Mouse (Mus musculus) frontal cortex, postnatal 36 days (tissue): ENCODE measurements around the gene Zfp286.

Source experiments
- DNase-seq, 2 experiments: peaks; one replicate each; pipeline ENCODE4 v3.0.0; 2022; ENCODE audit warnings: low spot score in 2 of 2

The Zfp286 gene

DNA sequence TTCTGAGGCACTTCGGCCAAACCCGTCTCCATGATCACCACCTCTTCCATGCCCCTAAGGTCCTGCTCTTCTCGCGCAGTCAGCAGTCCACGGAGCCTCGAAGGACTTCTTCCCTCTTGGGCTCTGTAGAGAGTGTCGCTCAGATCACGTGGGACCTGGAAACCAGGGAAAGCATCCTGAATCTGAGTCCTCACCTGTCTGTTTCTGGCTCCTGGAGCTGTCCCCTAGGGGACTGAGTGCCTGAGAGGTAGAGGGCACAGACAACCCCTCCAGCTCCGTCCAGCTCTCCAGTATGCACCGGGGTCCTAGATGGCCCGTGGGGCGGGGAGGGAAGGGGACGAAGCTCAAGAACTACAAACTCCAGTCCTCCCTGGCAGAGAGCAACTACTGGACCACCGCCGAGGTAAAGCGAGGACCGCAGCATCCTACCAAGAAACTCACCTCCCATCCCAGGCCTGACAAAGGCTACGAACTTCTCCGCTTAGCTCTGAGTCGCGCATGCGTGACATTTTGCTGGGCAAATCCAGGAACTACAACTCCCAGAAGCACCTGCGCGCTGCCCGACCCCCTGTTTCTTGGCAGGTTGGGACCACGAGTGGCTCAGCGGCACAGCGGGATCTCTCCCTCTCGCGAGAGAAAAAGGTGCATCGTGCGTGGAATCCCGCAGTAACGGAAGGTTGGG lies at the start of gene Zfp286:
Gene Zfp286, minus strand, starts transcription at position 528 of the 682 bp plus-strand sequence.
- peak; percentile 88 to 95 for DNase-seq

DNA sequence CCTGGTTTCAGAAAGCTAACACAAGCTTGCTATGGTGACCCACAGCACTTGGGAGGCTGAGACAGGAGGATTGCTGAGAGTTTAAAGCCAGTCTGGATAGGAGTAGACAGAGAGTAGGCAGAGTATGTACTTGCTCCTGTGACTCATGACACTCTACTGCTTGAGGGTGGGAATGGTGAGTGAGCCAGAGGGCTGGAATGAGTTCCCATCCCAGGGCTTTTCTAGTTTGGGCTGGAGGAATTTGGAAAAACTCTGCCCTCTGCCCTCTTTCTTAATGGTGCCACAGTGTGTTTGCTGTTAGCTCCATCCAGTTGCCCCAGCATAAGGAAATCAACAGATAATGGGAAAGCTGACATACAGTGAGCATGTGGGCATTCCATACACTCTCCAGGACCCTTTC lies 42.6 kb upstream of the Zfp286 start:
- DNase-seq = no peak

DNA sequence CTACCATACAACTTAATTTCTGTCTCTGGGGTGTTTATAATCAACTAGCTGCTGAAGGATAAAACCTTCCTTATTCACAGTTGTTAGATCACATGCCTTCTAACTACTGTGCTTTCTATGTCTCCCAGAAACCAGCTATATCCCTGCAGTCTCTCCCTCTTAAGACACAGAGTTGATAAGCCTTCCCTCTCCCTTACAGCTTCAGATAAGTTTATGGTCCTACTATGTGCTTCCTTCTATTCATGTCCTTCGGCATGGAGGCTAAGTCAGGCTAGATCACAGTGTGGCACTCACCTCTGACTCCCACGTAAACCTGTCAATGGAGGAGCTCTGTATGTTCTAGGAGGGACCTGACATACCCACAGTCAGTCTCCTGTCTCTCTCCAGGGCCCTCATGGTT lies 41.1 kb upstream of the Zfp286 start:
- DNase-seq = no peak

DNA sequence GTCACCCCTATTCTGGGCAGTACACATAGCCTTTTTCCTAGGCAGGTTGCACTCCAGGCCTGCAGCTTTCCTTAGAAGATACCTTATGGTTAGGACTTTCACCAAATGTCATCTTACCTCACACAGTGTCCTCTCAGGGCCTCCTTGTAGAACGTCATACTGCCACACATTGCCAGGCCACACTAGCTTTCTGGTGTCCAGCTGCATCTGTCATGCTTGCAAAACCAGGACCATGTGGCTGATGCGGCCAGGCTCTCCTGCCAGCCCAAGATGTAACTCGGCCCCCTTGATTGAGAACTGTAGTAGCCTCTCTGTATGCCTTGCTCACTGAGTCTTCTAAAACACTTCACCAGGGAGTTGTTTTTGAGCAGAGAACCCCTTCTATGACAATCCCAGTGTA lies 38.6 kb upstream of the Zfp286 start:
- DNase-seq = no peak

DNA sequence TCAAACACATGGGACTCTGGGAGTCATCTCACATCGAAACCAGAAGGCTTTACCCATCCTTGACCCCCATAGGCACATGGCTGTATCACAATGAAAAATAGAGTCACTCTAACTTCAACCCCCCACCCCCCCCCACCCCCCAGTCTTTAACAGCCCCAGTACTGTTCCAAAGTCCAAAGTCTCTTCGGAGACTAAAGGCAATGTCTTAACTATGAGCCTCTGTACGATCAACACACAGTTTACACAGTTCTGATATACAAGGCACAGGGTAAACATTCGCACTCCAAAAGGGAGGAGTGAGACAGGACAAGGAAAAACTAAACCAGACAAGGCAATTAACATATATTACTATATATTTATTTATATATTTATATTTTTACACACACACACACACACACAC lies 37.9 kb upstream of the Zfp286 start:
- DNase-seq = no peak

DNA sequence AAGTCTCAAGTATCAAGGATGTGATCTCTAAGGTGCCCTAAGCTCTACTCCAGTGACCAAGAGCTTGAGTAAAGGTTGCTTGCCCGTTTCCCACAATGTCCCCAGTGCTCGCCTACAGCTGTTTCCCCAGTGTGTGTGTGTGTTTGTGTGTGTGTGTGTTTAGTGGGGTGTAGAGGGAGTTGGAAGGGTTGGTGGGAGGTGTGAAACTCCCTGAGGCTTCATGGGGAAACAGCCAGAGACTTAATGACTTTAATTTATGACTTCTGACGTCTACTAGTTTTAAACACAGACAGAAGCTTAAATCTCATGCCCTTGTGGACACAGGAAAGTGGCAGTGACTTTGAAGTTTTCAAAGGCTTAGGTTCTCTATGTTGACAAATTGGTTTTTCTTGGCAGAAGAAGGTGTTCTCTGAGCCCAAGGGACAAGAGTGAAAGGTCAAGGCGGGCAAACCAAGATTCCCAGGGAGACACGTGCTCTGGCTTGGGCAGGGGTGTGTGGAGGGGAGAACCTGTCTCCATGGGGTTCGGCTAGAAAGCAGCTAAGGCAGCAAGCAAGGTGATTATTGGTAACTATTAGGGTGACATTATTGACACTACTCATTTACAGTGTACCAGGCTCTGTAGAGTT lies 37.0 kb upstream of the Zfp286 start:
- no peak for DNase-seq

DNA sequence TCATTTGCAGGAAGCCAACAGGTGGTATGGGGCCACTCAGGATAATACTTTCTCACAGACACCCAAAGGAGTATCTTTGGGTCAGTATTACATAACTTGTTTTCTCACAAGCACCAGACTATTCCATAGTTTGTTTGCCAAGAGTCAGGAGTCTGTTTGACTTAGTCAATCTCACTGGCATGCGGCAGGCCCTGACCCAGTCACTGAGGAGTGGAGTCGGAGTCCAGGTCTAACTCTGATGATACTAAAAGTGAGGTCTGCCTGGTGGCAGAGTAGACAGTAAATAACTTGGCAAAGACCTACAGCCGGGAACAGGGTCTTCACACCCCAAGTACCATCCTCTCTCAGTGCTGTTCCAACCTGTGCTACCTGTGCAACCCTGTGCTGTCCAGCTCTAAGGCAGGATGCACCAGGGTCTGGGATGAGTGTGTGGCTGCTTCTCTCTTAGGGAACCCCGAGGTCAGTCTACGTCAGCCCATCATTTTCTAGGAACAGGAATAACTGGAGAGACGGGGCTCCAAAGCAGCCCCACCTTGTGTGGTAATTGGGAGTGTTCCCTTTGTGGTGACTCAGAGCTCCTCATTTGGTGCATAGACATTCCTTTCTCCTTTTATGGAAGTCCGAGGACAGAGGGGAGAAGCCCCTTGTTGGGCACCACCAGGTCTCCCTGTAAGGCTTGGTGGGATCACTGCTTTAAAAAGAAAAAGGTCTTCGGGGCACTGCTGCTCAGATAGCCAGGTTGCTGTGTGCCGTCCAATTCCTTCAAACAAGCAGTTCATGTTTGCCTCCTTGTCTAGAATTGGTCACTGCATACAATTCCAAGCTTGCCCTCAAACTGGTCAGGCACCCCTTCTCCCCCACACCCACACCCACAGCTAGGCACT lies 36.2 kb upstream of the Zfp286 start:
- DNase-seq = no peak

DNA sequence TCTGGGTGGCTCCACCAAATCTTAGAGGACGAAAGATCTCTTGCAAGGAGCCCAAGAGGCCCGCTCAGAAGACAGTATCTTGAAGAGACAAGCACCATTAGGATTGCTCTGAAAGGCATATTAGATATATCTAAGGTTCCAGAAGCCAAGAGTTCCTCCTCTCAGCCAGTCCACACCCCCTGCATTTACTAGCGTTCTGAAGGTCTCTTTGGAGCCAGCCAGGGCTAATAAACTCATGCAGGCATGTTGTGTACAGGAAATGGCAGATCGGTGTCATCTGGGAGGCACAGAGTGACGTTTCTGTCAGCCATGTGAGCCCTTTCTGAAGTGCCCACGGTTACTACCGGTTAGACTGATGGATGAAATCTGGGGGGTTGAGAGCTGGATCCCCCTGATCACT lies 34.9 kb upstream of the Zfp286 start:
- DNase-seq = no peak

DNA sequence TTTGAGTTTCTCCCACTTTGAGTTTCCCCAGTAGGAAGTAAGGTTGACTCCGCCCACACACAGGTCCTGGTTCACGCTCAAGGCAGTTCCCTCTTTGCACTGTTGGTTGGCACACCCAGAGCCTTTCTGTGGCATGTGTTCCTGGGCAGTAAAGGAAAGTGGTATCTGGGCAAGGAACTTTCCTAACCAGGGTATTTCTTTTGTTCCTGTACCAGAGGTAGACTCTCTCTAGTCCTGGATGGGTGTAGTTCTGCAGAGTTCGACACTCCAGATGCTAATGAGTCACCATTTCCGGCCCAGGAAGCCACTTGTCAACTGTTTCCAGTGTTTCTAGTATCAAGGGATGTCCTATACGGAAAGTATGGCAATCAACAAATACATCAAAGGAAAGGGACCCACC lies 32.6 kb upstream of the Zfp286 start:
- no peak for DNase-seq

DNA sequence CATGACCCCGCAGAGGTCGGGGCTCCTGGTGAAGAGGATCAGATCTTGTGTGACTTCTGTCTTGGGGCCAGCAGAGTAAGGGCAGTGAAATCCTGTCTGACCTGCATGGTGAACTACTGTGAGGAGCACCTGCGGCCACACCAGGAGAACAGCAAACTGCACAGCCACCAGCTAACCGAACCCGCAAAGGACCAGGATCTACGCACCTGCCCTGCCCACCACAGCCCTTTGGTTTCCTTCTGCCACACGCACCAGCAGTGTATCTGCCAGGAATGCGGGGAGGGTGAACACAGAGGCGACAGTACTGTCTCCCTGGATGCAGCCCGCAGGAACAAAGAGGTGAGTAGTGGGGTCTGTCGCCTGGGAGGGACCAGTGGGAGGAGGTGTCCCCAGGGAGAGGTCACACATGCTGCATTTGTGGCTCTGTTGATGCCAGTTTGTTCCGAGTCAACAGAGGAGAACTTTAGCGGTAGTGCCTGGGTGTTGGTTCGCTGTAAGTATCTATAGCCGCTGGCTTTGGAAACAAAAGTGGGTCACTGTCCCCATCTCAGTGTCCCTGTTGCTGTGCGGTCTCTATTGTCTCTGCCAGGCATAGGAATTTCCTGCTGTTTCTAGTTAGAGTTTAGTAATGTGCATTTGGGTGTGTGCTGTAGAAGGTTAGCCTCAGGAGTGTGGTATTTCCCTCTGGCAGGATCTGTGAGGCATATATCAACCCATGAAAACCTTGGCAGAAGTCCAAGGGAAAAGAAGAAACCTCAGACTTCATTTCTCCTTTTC lies 31.6 kb upstream of the Zfp286 start:
- peak; percentile 4 to 11 for DNase-seq

DNA sequence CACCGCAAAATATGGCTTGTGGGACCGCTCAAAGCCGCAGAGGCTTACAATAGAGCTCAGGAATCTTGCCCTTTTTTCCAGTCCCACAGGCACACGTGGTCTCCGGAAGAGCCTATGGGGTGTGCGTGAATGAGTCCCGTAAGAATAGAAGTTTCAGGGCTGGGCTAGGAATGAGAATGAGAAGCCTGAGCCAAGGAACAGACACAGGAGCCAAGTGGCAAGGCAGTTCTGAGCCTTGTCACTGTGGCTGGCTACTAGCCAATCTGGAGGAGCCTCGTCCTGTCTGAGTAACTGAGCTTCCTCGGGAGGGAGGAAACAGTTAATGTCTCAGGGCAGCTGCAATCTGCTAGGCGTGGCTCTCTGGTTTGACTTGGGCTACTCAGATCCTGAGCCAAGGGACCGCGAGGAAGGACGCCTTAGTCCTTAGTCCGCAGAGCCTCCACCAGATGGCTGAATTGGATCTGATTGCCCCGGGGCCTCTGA lies 30.8 kb upstream of the Zfp286 start, which contains the start of gene Trim16:
Gene Trim16, plus strand, starts transcription at position 173 of the 483 bp plus-strand sequence.
- peak; percentile 44 to 52 for DNase-seq

DNA sequence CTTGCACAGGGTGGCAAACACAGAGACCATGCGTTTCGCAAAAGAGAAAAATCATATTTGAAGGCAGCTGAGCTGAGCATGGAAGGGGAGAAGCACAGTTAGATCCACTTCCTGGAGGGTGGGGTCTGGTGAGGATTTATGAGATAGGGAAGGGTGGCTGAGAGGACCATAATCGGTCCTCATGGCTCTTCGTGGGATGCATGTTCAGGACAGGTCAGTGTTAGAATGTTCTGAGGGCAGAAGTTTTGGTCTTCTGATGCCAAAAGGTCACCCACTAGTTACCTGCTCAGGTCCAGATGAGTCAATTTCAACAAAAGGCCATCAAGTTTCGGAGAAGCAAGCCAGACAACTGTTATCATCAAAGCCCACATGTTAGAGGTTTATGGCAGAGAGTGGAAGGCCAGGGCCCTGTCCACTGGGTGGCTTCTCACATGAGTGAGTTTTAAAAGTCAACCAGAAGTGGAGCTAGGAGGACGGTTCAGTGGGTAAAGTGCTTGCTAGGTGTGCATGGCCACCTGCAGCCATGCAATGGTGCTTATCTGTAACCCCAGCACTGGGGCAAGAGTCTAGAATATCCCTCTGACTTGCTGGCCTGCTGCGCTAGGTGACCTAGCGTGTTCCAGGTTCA lies 29.9 kb upstream of the Zfp286 start:
- DNase-seq = no peak

DNA sequence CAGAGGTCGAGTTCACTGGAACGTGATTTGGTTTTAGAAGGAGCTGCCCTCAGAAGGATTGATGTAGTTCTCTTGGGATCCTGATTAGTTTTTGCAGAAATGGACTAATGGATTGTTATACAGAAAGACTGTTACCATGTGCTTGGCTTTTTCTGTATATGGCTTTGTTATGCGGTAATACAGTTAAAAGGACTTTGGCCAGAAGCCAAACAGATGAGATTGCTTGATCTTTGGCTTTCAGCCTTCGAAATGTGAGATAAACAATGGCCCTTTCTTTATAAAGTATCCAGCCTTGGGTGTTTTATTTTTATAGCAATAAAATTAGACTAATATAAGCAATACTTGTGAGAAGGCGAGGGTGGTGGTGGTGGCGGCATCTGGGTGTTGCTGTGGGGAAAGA lies 27.3 kb upstream of the Zfp286 start:
- DNase-seq = no peak

DNA sequence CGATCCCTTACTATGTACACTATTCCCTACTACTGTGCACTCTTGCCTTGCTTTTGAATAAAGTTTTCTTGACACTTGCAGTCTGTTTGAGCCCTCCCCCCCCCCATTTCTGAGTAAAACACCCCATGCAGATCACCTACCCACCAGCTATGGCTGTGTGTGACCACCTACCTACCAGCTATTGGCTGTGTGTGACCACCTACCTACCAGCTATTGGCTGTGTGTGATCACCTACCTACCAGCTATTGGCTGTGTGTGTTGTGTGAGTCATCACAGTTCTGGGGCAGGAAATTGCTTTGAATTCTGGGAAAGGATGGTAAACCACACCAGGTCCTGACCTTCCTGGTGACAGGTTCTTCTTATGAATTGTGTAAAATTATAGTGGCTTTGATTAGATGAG lies 26.2 kb upstream of the Zfp286 start:
- DNase-seq = no peak

DNA sequence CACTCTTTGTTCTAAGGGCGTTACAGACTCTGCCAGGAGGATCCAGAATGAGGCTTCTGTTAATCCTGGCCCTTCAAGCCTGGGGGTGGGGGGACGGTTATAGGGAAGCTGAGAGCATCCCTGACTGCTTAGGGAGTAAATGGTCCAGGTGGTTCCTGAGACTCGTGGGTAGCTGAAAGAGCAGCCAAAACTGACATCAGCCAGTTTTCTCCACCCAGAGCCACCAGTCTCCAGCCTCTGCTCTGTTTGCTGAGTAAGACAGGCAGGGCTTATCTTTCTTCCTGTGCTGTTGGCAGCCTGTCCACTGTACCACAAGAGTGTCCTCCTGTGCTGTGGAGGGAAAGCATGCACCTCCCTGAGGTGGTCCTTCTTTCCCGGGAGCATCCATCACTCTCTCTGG lies 25.4 kb upstream of the Zfp286 start:
- no peak for DNase-seq

DNA sequence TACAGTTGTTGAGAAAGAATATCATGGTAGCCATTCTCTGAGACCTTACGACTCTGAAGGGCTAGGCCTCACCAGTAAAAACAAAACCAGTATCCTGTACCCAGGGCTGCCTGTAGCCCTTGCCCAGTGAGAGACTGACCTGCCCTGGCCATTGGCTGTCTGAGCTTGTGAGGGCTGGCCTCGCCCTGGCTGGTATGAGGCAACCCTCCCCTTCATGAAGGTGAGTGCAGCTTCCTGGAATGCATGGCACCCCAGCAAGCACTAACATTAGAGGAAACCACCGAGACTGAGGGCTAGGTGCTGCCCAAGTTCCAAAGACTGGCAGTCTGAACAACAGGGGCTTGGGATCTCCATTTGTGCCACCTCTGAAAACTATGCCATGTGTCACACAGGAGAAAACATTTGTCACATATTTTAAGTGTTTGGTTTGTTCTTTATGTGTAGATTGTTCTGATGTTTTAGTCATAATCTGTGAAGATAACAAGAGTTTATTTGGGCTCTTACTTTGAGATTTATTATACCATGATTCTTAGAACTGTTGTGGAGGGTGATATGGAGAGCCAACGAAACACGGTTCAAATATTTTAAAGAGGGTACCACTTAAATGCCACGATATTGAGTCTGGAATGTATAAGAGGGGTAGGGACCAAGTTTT lies 24.8 kb upstream of the Zfp286 start:
- DNase-seq = no peak

DNA sequence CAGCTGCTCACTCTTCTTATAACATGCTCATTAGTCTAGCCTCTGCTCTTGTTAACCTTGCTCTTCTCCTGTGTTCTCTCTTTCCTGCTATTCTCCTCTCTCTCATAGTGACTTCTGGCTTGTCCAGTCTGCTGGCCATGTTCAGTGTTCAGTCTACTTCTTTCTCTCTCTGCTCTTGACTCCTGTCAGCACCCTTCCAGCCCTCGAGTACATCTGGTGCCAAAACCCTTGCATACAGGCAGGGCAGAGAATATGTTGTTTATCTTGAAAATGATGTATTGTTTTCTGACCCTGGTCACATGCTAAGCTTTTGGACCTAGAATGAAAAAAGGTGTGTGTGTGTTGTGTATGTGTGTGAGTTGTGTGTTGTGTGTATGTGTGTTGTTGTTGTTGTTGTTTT lies 24.2 kb upstream of the Zfp286 start:
- DNase-seq = no peak

DNA sequence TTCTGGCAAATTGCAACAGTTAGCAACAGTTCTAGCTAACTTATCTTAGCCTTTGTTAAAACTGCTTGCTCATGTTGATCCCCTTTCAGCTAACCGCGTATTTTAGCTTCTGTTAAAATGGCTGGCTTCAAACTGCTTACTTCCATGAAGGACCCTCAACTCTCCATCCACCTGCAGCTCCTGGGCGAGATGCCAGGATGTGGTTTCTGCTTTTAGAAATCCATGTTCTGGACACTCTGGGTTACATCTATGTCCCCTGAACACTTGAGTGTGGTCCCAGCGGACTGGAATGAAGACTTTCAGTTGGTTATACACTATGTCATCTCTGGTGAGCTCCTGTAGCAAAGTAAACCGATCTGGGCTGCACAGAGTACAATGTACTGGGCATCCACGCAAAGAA lies 23.0 kb upstream of the Zfp286 start:
- no peak for DNase-seq

DNA sequence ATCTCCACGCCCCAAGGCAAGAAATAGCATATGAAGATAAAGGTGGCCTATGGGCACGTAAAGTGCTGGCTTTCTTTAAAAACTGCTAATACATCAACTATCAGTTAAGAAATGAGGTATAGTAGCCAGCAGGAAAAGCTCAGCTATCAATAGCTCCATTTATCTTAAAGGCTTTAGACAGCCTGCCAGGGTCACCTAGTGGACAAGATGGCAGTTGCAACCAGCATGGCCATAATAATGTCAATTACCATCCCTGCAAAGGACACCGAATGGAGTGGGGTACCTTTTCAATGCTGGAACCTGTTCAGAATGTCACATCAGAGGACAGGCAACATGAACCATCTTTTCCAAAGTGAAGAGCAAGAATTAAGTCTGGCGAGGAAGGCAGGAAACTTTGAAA lies 19.9 kb upstream of the Zfp286 start:
- DNase-seq = no peak

DNA sequence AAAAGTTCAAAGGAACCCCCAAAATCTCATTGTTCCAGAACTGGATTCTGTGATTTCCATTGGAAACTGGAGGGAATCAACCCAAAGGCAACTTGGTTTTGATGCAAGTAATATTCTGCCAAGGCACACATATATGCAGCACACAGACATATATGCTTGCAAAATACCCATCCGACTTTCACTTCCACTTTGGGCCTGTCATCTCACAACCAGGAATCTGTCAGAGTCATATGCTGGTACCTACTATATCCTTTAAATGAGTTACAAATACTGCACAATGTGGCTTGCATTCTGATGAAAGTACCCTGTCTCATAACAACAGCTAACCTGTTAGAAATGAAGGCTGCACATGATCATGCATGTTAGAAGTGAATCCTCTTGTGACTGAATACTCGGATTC lies 18.7 kb upstream of the Zfp286 start:
- no peak for DNase-seq

DNA sequence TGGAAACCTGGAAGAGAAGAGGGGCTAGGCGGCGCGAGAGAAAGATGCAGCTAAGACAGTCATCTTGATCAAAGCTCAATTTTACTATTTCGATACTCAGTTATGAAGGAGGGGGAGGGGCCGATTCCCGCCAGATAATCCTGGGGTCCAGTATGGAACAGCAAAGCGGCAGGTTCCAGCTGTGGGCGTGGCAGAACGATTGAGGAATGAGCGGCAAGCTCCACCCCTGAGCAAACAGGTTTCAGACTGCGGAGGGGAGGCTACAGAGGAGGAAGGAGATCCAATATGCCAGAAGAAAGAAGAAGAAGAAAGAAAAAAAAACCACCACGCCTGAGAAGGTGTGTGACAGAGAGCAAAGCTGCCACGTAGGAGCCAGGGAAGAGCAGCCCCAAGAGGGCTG lies 14.9 kb upstream of the Zfp286 start:
- DNase-seq = no peak
